ENCODE assay signal across 8 mouse cellular contexts in genomic region chr1:36252791-36253190, GRCm38 (mm10). TPM values are rescaled to one million over a fixed set of nuclear protein-coding genes. Genes with fewer than 3 reads are reported as not detected.
DNase-seq lines count a peak whose midpoint lies in the region; ATAC-seq and TF ChIP-seq lines count a peak whose summit lies in the region.

No protein-coding gene starts in this region.

- no peaks in the 10 kb centered on the region for H3K36me3 ChIP-seq in CH12.LX (replicated peaks in 1 of 2; ENCODE audit: control insufficient read depth in 1 of 2, insufficient read depth in 1 of 2, low read length in 1 of 2)
- no peaks in the 10 kb centered on the region for H3K36me3 ChIP-seq in embryonic facial prominence, embryonic 10.5 days (replicated peaks)
- no peaks in the 10 kb centered on the region for H3K36me3 ChIP-seq in heart, embryonic 15.5 days
- no peaks in the 10 kb centered on the region for H3K36me3 ChIP-seq in liver, embryonic 12.5 days
- H3K36me3 ChIP-seq in neural tube, embryonic 14.5 days (ENCODE audit: control insufficient read depth, insufficient read depth, low read length), result no peaks in the 10 kb centered on the region

- H3K9ac ChIP-seq in CH12.LX (ENCODE audit: insufficient read depth, low read depth), result no peak overlapping the region
- H3K9ac ChIP-seq in heart, embryonic 15.5 days, result no peak overlapping the region
- H3K9ac ChIP-seq in liver, embryonic 12.5 days, result no peak overlapping the region
- no peak overlapping the region for H3K9ac ChIP-seq in neural tube, embryonic 14.5 days (replicated peaks; ENCODE audit: low read depth, low read length)

- no peaks in the 10 kb centered on the region for H3K79me2 ChIP-seq in CH12.LX (replicated peaks; ENCODE audit: control insufficient read depth, extremely low read depth, insufficient read depth, poor library complexity, severe bottlenecking)

- ATAC-seq in heart, embryonic 15.5 days (replicated peaks; ENCODE audit: insufficient number of reproducible peaks, insufficient read depth, low FRiP score, low read depth), result peak; percentile 32; the same call in 1 of the 2 replicates
- 0 out of 2 replicates have a peak, but pooled peaks have one; percentile 51 for ATAC-seq in liver, embryonic 12.5 days
- ATAC-seq in neural tube, embryonic 14.5 days (ENCODE audit: low read depth), result peak; percentile 74

- WGBS in embryonic facial prominence, embryonic 10.5 days, result 12% methylated on average over 6 of the region's 6 CpGs
- WGBS in heart, embryonic 15.5 days, result 5% methylated on average over 6 of the region's 6 CpGs
- WGBS in liver, embryonic 12.5 days (ENCODE audit: insufficient replicate concordance), result 3% methylated on average over 6 of the region's 6 CpGs
- 6% methylated on average over 6 of the region's 6 CpGs for WGBS in neural tube, embryonic 14.5 days

- no peak overlapping the region for H3K4me3 ChIP-seq in CH12.LX (replicated peaks in 1 of 3; ENCODE audit: low read depth in 2 of 3, low read length in 2 of 3, poor library complexity in 1 of 3)
- H3K4me3 ChIP-seq in embryonic facial prominence, embryonic 10.5 days, result no peak overlapping the region
- no peak overlapping the region for H3K4me3 ChIP-seq in heart, embryonic 15.5 days
- H3K4me3 ChIP-seq in liver, embryonic 12.5 days, result no peak overlapping the region
- no peak overlapping the region for H3K4me3 ChIP-seq in neural tube, embryonic 14.5 days (ENCODE audit: low read depth, low read length)

- no peak overlapping the region for H3K27ac ChIP-seq in CH12.LX (ENCODE audit: insufficient read depth, low read depth)
- H3K27ac ChIP-seq in embryonic facial prominence, embryonic 10.5 days (replicated peaks), result no peak overlapping the region
- no peak overlapping the region for H3K27ac ChIP-seq in heart, embryonic 15.5 days
- no peak overlapping the region for H3K27ac ChIP-seq in liver, embryonic 12.5 days
- no peak overlapping the region for H3K27ac ChIP-seq in neural tube, embryonic 14.5 days (ENCODE audit: low read depth, low read length)

- peak; percentile 98 for TF ChIP-seq RAD21 in CH12.LX (IDR thresholded peaks at IDR 0.05; ENCODE audit: low read depth, low read length)

- peaks cover 10 to 45% of the 10 kb centered on the region in 2 experiments for H3K4me1 ChIP-seq in CH12.LX (ENCODE audit: control insufficient read depth in 1 of 2, insufficient read depth in 2 of 2)
- H3K4me1 ChIP-seq in embryonic facial prominence, embryonic 10.5 days, result peaks cover 21% of the 10 kb centered on the region
- H3K4me1 ChIP-seq in heart, embryonic 15.5 days (replicated peaks), result peaks cover 14% of the 10 kb centered on the region
- peaks cover 11% of the 10 kb centered on the region; the same call in 1 of the 2 replicates for H3K4me1 ChIP-seq in liver, embryonic 12.5 days
- H3K4me1 ChIP-seq in neural tube, embryonic 14.5 days (ENCODE audit: control insufficient read depth, insufficient read depth, low read length), result no peaks in the 10 kb centered on the region

- peaks cover 3% of the 10 kb centered on the region for H3K27me3 ChIP-seq in CH12.LX (replicated peaks)
- peaks cover 34% of the 10 kb centered on the region for H3K27me3 ChIP-seq in embryonic facial prominence, embryonic 10.5 days (replicated peaks; ENCODE audit: low read depth, poor library complexity, severe bottlenecking)
- H3K27me3 ChIP-seq in heart, embryonic 15.5 days, result peaks cover 8% of the 10 kb centered on the region; the same call in 1 of the 2 replicates
- H3K27me3 ChIP-seq in liver, embryonic 12.5 days (replicated peaks), result peaks cover 29% of the 10 kb centered on the region
- no peaks in the 10 kb centered on the region for H3K27me3 ChIP-seq in neural tube, embryonic 14.5 days (ENCODE audit: control insufficient read depth, insufficient read depth, low read length)

- no peak overlapping the region for H3K4me2 ChIP-seq in CH12.LX (ENCODE audit: insufficient read depth, low read depth, poor library complexity, severe bottlenecking)
- no peak overlapping the region for H3K4me2 ChIP-seq in heart, embryonic 15.5 days
- H3K4me2 ChIP-seq in liver, embryonic 12.5 days, result no peak overlapping the region
- no peak overlapping the region for H3K4me2 ChIP-seq in neural tube, embryonic 14.5 days (ENCODE audit: low read depth, low read length)

- DNase-seq in CH12.LX (ENCODE audit: extremely low read depth), result peak; percentile 87
- peak; percentile 84 for DNase-seq in adrenal gland, postnatal 14 days
- DNase-seq in embryonic facial prominence, embryonic 10.5 days (ENCODE audit: low spot score), result peak; percentile 67
- peak; percentile 83 for DNase-seq in kidney, postnatal 10 days
- DNase-seq in testis, postnatal 14 days (ENCODE audit: low spot score), result peak; percentile 72

- peak; percentile 92 to 94 for TF ChIP-seq CTCF in CH12.LX (conservative IDR thresholded peaks at IDR 0.05 in 1 of 2, IDR thresholded peaks at IDR 0.05 in 1 of 2; ENCODE audit: low read depth in 2 of 2, low read length in 2 of 2)

- peaks cover 18% of the 10 kb centered on the region for H3K9me3 ChIP-seq in CH12.LX (replicated peaks; ENCODE audit: low read length)
- H3K9me3 ChIP-seq in embryonic facial prominence, embryonic 10.5 days, result peaks cover 5% of the 10 kb centered on the region
- no peaks in the 10 kb centered on the region for H3K9me3 ChIP-seq in heart, embryonic 15.5 days (replicated peaks)
- H3K9me3 ChIP-seq in liver, embryonic 12.5 days (replicated peaks), result peaks cover 8% of the 10 kb centered on the region
- no peaks in the 10 kb centered on the region; the same call in 1 of the 2 replicates for H3K9me3 ChIP-seq in neural tube, embryonic 14.5 days (ENCODE audit: control insufficient read depth, low read length)

- no peak for TF ChIP-seq POLR2A in CH12.LX (IDR thresholded peaks at IDR 0.05; ENCODE audit: low read depth, low read length)

- TF ChIP-seq EP300 in CH12.LX (IDR thresholded peaks at IDR 0.05; ENCODE audit: low read length), result no peak

- dilution Hi-C loops in CH12.LX (cut with MboI; ENCODE audit: extremely low pct_ligation_motif_present, extremely low pct_unique_long_range_greater_than_20kb, low sequenced_read_pairs), result no loop called here

- in situ Hi-C loops in CH12.LX (cut with MboI; ENCODE audit: low pct_ligation_motif_present, low pct_unique_long_range_greater_than_20kb, low sequenced_read_pairs), result loop anchor here (25.0 kb wide), 1 partner anchor 415 kb away; no protein-coding TSS in a partner anchor

TF ChIP-seq in CH12.LX, 34 proteins besides CTCF, POLR2A, EP300 and RAD21 (continues in another document):
- no peak for TF ChIP-seq ZMIZ1 (IDR thresholded peaks at IDR 0.05; ENCODE audit: low read depth, low read length)
- no peak for TF ChIP-seq ZKSCAN1 (IDR thresholded peaks at IDR 0.05; ENCODE audit: borderline replicate concordance, low read depth, low read length)
- TF ChIP-seq NRF1 (IDR thresholded peaks at IDR 0.05; ENCODE audit: low read depth, low read length), result no peak
- no peak for TF ChIP-seq MAFK (IDR thresholded peaks at IDR 0.05; ENCODE audit: insufficient replicate concordance, low read length)
- TF ChIP-seq TBP (conservative IDR thresholded peaks at IDR 0.05; ENCODE audit: low read depth, low read length), result no peak
- peak; percentile 19 for TF ChIP-seq ZC3H11A (IDR thresholded peaks at IDR 0.05; ENCODE audit: low read depth, low read length)
- no peak for TF ChIP-seq POLR2AphosphoS2 (IDR thresholded peaks at IDR 0.05; ENCODE audit: low read depth, low read length)
- TF ChIP-seq JUN (IDR thresholded peaks at IDR 0.05; ENCODE audit: insufficient read depth, low read depth, low read length), result no peak
- TF ChIP-seq UBTF (IDR thresholded peaks at IDR 0.05; ENCODE audit: low read depth, low read length), result no peak
- TF ChIP-seq RCOR1 (conservative IDR thresholded peaks at IDR 0.05; ENCODE audit: low read depth, low read length), result no peak
- TF ChIP-seq ELF1 (IDR thresholded peaks at IDR 0.05; ENCODE audit: low read depth, low read length), result no peak
- peak; percentile 83 for TF ChIP-seq SMC3 (IDR thresholded peaks at IDR 0.05; ENCODE audit: low read depth, low read length)
- TF ChIP-seq MAX (IDR thresholded peaks at IDR 0.05; ENCODE audit: low read length), result no peak
- no peak for TF ChIP-seq ETS1 (conservative IDR thresholded peaks at IDR 0.05; ENCODE audit: low read depth, low read length)
- no peak for TF ChIP-seq TCF12 (IDR thresholded peaks at IDR 0.05; ENCODE audit: low read depth, low read length)

RNA-seq across cellular contexts. Expression of gene Uggt1, which starts 8.3 kb away (rescaled TPM):
- 41.2 and 47.9 TPM in 2 replicates for total RNA-seq in CH12.LX (2012; rRNA removed)
- total RNA-seq in CH12.LX (2014; rRNA removed), result 35.3 and 39.8 TPM in 2 replicates
- polyA plus RNA-seq in CH12.LX (2012; ENCODE audit: insufficient read length, low read depth), result 38.6 and 39.5 TPM in 2 replicates
- 42.8 and 45.7 TPM in 2 replicates for total RNA-seq in adrenal gland, postnatal 14 days (2021)
- polyA plus RNA-seq in embryonic facial prominence, embryonic 10.5 days (2016; fragmentation: Nextera tagmentation; extraction: Ambion mirVana), result 44.6 and 51.2 TPM in 2 replicates
- 26.7 and 40.0 TPM in 2 replicates for polyA plus RNA-seq in heart, embryonic 15.5 days (2015; fragmentation: Nextera tagmentation; extraction: Ambion mirVana)
- 28.5 and 29.0 TPM in 2 replicates for polyA plus RNA-seq in liver, embryonic 12.5 days (2016; fragmentation: Nextera tagmentation; extraction: Ambion mirVana)
- polyA plus RNA-seq in neural tube, embryonic 14.5 days (2014; fragmentation: Nextera tagmentation; extraction: Ambion mirVana), result 61.6 and 63.6 TPM in 2 replicates

RNA-seq across cellular contexts. Expression of gene Neurl3, which starts 21.7 kb away (rescaled TPM):
- 0.08 TPM in 1 of 2 replicates, not detected in the other for total RNA-seq in CH12.LX (2012; rRNA removed)
- total RNA-seq in CH12.LX (2014; rRNA removed), result 0.08 TPM in 1 of 2 replicates, not detected in the other
- polyA plus RNA-seq in CH12.LX (2012; ENCODE audit: insufficient read length, low read depth), result 0.09 and 0.10 TPM in 2 replicates
- total RNA-seq in adrenal gland, postnatal 14 days (2021), result 4.0 and 5.8 TPM in 2 replicates
- polyA plus RNA-seq in embryonic facial prominence, embryonic 10.5 days (2016; fragmentation: Nextera tagmentation; extraction: Ambion mirVana), result 0.27 and 0.41 TPM in 2 replicates
- polyA plus RNA-seq in heart, embryonic 15.5 days (2015; fragmentation: Nextera tagmentation; extraction: Ambion mirVana), result 4.5 and 5.8 TPM in 2 replicates
- polyA plus RNA-seq in liver, embryonic 12.5 days (2016; fragmentation: Nextera tagmentation; extraction: Ambion mirVana), result 3.4 and 3.7 TPM in 2 replicates
- 1.1 and 2.1 TPM in 2 replicates for polyA plus RNA-seq in neural tube, embryonic 14.5 days (2014; fragmentation: Nextera tagmentation; extraction: Ambion mirVana)

RNA-seq across cellular contexts. Expression of gene Arid5a, which starts 54.7 kb away (rescaled TPM):
- total RNA-seq in CH12.LX (2012; rRNA removed) (15.2 and 19.6 TPM in 2 replicates), CH12.LX (2014; rRNA removed) (16.0 and 17.0 TPM in 2 replicates)
- 13.2 and 16.1 TPM in 2 replicates for polyA plus RNA-seq in CH12.LX (2012; ENCODE audit: insufficient read length, low read depth)
- 6.0 and 10.6 TPM in 2 replicates for total RNA-seq in adrenal gland, postnatal 14 days (2021)
- polyA plus RNA-seq in embryonic facial prominence, embryonic 10.5 days (2016; fragmentation: Nextera tagmentation; extraction: Ambion mirVana), result 3.3 and 4.5 TPM in 2 replicates
- polyA plus RNA-seq in heart, embryonic 15.5 days (2015; fragmentation: Nextera tagmentation; extraction: Ambion mirVana), result 13.1 and 19.4 TPM in 2 replicates
- polyA plus RNA-seq in liver, embryonic 12.5 days (2016; fragmentation: Nextera tagmentation; extraction: Ambion mirVana), result 2.3 and 3.4 TPM in 2 replicates
- 2.5 and 4.3 TPM in 2 replicates for polyA plus RNA-seq in neural tube, embryonic 14.5 days (2014; fragmentation: Nextera tagmentation; extraction: Ambion mirVana)
